Mouse (Mus musculus): Measurements from ENCODE around the gene Lin7c. TPM values are rescaled to one million over a fixed set of nuclear protein-coding genes. Genes with fewer than 3 reads are reported as not detected.

The Lin7c gene
- polyA plus RNA-seq, 1 experiment: not detected

GRCm38 (mm10) chr2:109884106-109884505, 6.5 kb upstream of the Lin7c start:
- no peaks in the 10 kb centered on the region for H3K4me1 ChIP-seq (ENCODE audit: control insufficient read depth, insufficient read depth, low read length)
- no peak for TF ChIP-seq CTCF (IDR thresholded peaks at IDR 0.05; ENCODE audit: insufficient read depth, low read depth, low read length)
- H3K27ac ChIP-seq (ENCODE audit: insufficient read depth, low read depth, low read length): no peak overlapping the region
- WGBS: 65% methylated on average over 4 of the region's 4 CpGs
- no peak overlapping the region for H3K4me3 ChIP-seq (ENCODE audit: insufficient read depth, low read depth, low read length)

- H3K4me3 ChIP-seq (ENCODE audit: insufficient read depth, low read depth, low read length): no peak overlapping the region
- WGBS: 36% methylated on average over 4 of the region's 4 CpGs
- no peak overlapping the region for H3K27ac ChIP-seq (ENCODE audit: insufficient read depth, low read depth, low read length)
- TF ChIP-seq POLR2A (IDR thresholded peaks at IDR 0.05; ENCODE audit: insufficient read depth, low read depth, low read length) (no peak), CTCF (IDR thresholded peaks at IDR 0.05; ENCODE audit: insufficient read depth, low read depth, low read length) (no peak)
- H3K4me1 ChIP-seq (ENCODE audit: control insufficient read depth, insufficient read depth, low read length): no peaks in the 10 kb centered on the region
These were observed 6.1 kb upstream of the Lin7c start for GRCm38 (mm10) chr2:109884507-109884906.

- Histone ChIP-seq H3K27ac (ENCODE audit: insufficient read depth, low read depth, low read length) (no peak overlapping the region), H3K4me1 (ENCODE audit: control insufficient read depth, insufficient read depth, low read length) (no peaks in the 10 kb centered on the region), H3K4me3 (ENCODE audit: insufficient read depth, low read depth, low read length) (peak overlapping the region; percentile 96; the same call in 1 of the 2 replicates)
- TF ChIP-seq CTCF (IDR thresholded peaks at IDR 0.05; ENCODE audit: insufficient read depth, low read depth, low read length) (no peak), POLR2A (IDR thresholded peaks at IDR 0.05; ENCODE audit: insufficient read depth, low read depth, low read length) (no peak)
- 35% methylated on average over 4 of the region's 4 CpGs for WGBS
These were observed 585 bp upstream of the Lin7c start for GRCm38 (mm10) chr2:109890068-109890467.

GRCm38 (mm10) chr2:109891031-109891430, 378 bp downstream of the Lin7c start:
- under 1% methylated on average over 32 of the region's 34 CpGs for WGBS
- Histone ChIP-seq H3K4me3 (ENCODE audit: insufficient read depth, low read depth, low read length) (peak overlapping the region; percentile 96), H3K4me1 (ENCODE audit: control insufficient read depth, insufficient read depth, low read length) (no peaks in the 10 kb centered on the region), H3K27ac (ENCODE audit: insufficient read depth, low read depth, low read length) (0 out of 2 replicates have a peak overlapping the region, but pooled peaks have one; percentile 69)
- no peak for TF ChIP-seq POLR2A (IDR thresholded peaks at IDR 0.05; ENCODE audit: insufficient read depth, low read depth, low read length)
- no peak for TF ChIP-seq CTCF (IDR thresholded peaks at IDR 0.05; ENCODE audit: insufficient read depth, low read depth, low read length)

- H3K4me1 ChIP-seq (ENCODE audit: control insufficient read depth, insufficient read depth, low read length): no peaks in the 10 kb centered on the region
- TF ChIP-seq POLR2A (IDR thresholded peaks at IDR 0.05; ENCODE audit: insufficient read depth, low read depth, low read length) (no peak), CTCF (IDR thresholded peaks at IDR 0.05; ENCODE audit: insufficient read depth, low read depth, low read length) (no peak)
- H3K27ac ChIP-seq (ENCODE audit: insufficient read depth, low read depth, low read length): no peak overlapping the region
- peak overlapping the region; percentile 96; the same call in 1 of the 2 replicates for H3K4me3 ChIP-seq (ENCODE audit: insufficient read depth, low read depth, low read length)
- WGBS: under 1% methylated on average over 4 of the region's 4 CpGs
These were observed 818 bp downstream of the Lin7c start for GRCm38 (mm10) chr2:109891471-109891870.

- Histone ChIP-seq H3K27ac (ENCODE audit: insufficient read depth, low read depth, low read length) (no peak overlapping the region), H3K4me1 (ENCODE audit: control insufficient read depth, insufficient read depth, low read length) (no peaks in the 10 kb centered on the region), H3K4me3 (ENCODE audit: insufficient read depth, low read depth, low read length) (no peak overlapping the region)
- 71% methylated on average over 7 of the region's 7 CpGs for WGBS
- TF ChIP-seq CTCF (IDR thresholded peaks at IDR 0.05; ENCODE audit: insufficient read depth, low read depth, low read length) (no peak), POLR2A (IDR thresholded peaks at IDR 0.05; ENCODE audit: insufficient read depth, low read depth, low read length) (no peak)
These were observed 5.7 kb downstream of the Lin7c start for GRCm38 (mm10) chr2:109896311-109896710.

GRCm38 (mm10) chr2:109902869-109903268, 12.2 kb downstream of the Lin7c start:
- TF ChIP-seq POLR2A (IDR thresholded peaks at IDR 0.05; ENCODE audit: insufficient read depth, low read depth, low read length) (no peak), CTCF (IDR thresholded peaks at IDR 0.05; ENCODE audit: insufficient read depth, low read depth, low read length) (no peak)
- WGBS: 84% methylated on average over 7 of the region's 7 CpGs
- Histone ChIP-seq H3K4me1 (ENCODE audit: control insufficient read depth, insufficient read depth, low read length) (no peaks in the 10 kb centered on the region), H3K4me3 (ENCODE audit: insufficient read depth, low read depth, low read length) (no peak overlapping the region), H3K27ac (ENCODE audit: insufficient read depth, low read depth, low read length) (no peak overlapping the region)

- Histone ChIP-seq H3K4me3 (ENCODE audit: insufficient read depth, low read depth, low read length) (no peak overlapping the region), H3K27ac (ENCODE audit: insufficient read depth, low read depth, low read length) (no peak overlapping the region), H3K4me1 (ENCODE audit: control insufficient read depth, insufficient read depth, low read length) (no peaks in the 10 kb centered on the region)
- no peak for TF ChIP-seq CTCF (IDR thresholded peaks at IDR 0.05; ENCODE audit: insufficient read depth, low read depth, low read length)
- no peak for TF ChIP-seq POLR2A (IDR thresholded peaks at IDR 0.05; ENCODE audit: insufficient read depth, low read depth, low read length)
- under 1% methylated on average over 7 of the region's 7 CpGs for WGBS
These were observed 13.6 kb downstream of the Lin7c start for GRCm38 (mm10) chr2:109904171-109904821.

GRCm38 (mm10) chr2:109909122-109909521, 18.5 kb downstream of the Lin7c start:
- 71% methylated on average over 2 of the region's 2 CpGs for WGBS
- H3K4me3 ChIP-seq (ENCODE audit: insufficient read depth, low read depth, low read length): no peak overlapping the region
- no peaks in the 10 kb centered on the region for H3K4me1 ChIP-seq (ENCODE audit: control insufficient read depth, insufficient read depth, low read length)
- H3K27ac ChIP-seq (ENCODE audit: insufficient read depth, low read depth, low read length): no peak overlapping the region
- TF ChIP-seq CTCF (IDR thresholded peaks at IDR 0.05; ENCODE audit: insufficient read depth, low read depth, low read length): no peak
- no peak for TF ChIP-seq POLR2A (IDR thresholded peaks at IDR 0.05; ENCODE audit: insufficient read depth, low read depth, low read length)
